Mouse (Mus musculus) forebrain, embryonic 11.5 days (tissue): ENCODE measurements at regions not wholly inside any gene's neighbourhood (a gene's known extent, or its start where the extent isn't known, plus 50 kb on each side); places are given as distances from the start of the nearest gene placed in this dataset.

Experiments
- ATAC-seq: fragments of 200-750 bp; cut with Nextera tagmentation; replicated peaks from 2 replicates; pipeline ENCODE4 v1.8.0; 2017; ENCODE audit warnings: moderate TSS enrichment; ENCODE audit not compliant: low FRiP score
- DNase-seq: peaks from one replicate; pipeline ENCODE4 v3.0.0-alpha.2; 2017; ENCODE audit warnings: low spot score
- H3K27ac ChIP-seq: fragments of 300-500 bp; sonication (generic); 2 replicates; pipeline ENCODE4 v1.5.1; 2014; ENCODE audit warnings: low read depth, low read length
- H3K27me3 ChIP-seq: fragments of 300-500 bp; sonication (generic); 2 replicates; pipeline ENCODE4 v1.6.1; 2014; ENCODE audit warnings: mild to moderate bottlenecking, low read length, mixed read lengths; ENCODE audit not compliant: control insufficient read depth, insufficient read depth
- H3K36me3 ChIP-seq: fragments of 300-500 bp; sonication (generic); 2 replicates; pipeline ENCODE4 v1.6.1; 2014; ENCODE audit warnings: mild to moderate bottlenecking, low read length, moderate library complexity, mixed read lengths; ENCODE audit not compliant: control insufficient read depth, insufficient read depth
- H3K4me1 ChIP-seq: fragments of 300-500 bp; sonication (generic); replicated peaks from 2 replicates; pipeline ENCODE4 v1.6.1; 2014; ENCODE audit warnings: low read length, mixed read lengths; ENCODE audit not compliant: control insufficient read depth, insufficient read depth
- H3K4me2 ChIP-seq: fragments of 300-500 bp; sonication (generic); 2 replicates; pipeline ENCODE4 v1.6.1; 2014; ENCODE audit warnings: low read depth, mild to moderate bottlenecking, low read length, moderate library complexity, mixed read lengths; ENCODE audit not compliant: severe bottlenecking
- H3K4me3 ChIP-seq: fragments of 300-500 bp; sonication (generic); 2 replicates; pipeline ENCODE4 v1.5.1; 2014; ENCODE audit warnings: low read depth, low read length
- H3K9ac ChIP-seq: fragments of 300-500 bp; sonication (generic); 2 replicates; pipeline ENCODE4 v1.6.1; 2014; ENCODE audit warnings: low read length
- H3K9me3 ChIP-seq: fragments of 300-500 bp; sonication (generic); 2 replicates; pipeline ENCODE4 v1.6.1; 2016; ENCODE audit warnings: low read length, mixed read lengths; ENCODE audit not compliant: control insufficient read depth
- whole genome bisulfite sequencing: fragments of 180-500 bp; shearing (Covaris S2); extraction: QIAGEN DNeasy Blood & Tissue Kit; methylation state at CpG from one replicate; pipeline ENCODE4 v1.1.7; 2014; 5-methylcytosine and 5-hydroxymethylcytosine counted together

GRCm38 (mm10) chr13:97633551-97633950 is 126.9 kb downstream of the Gm10260 start:
- 87% methylated on average over 4 of the region's 4 CpGs for WGBS

GRCm38 (mm10) chr13:97631872-97632402 is 128.5 kb downstream of the Gm10260 start:
- no peak overlapping the region for H3K4me2 ChIP-seq

More at GRCm38 (mm10) chr13:97633551-97633950, 126.9 kb downstream of the Gm10260 start:
- H3K9me3 ChIP-seq = no peaks in the 10 kb centered on the region
- no peaks in the 10 kb centered on the region for H3K4me1 ChIP-seq
- H3K4me2 ChIP-seq = no peak overlapping the region
- no peak overlapping the region for H3K4me3 ChIP-seq
- H3K27ac ChIP-seq = no peak overlapping the region
- H3K36me3 ChIP-seq = no peaks in the 10 kb centered on the region
- no peak for DNase-seq
- ATAC-seq = no peak
- no peak overlapping the region for H3K9ac ChIP-seq
- H3K27me3 ChIP-seq = no peaks in the 10 kb centered on the region

DNA sequence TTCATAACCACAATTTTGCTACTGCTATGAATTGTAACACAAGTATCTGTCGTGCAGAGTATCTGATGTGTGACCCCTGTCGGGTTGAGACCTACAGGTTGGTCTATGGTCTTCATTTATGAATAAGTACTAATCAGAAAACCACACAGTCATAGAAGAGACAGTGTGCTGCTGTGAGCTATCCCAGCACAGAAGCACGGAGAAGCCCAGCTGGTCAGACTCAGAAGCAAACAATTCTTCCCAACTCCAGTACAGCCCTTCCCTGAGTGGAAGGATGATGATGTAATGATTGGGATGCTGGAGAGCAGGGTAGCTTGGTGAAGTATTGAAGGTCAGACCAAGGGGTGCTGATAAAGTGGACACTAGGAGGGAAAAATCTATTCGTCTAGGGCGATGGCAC is 129.5 kb downstream of the Gm10260 start:
- Histone ChIP-seq H3K36me3 (no peaks in the 10 kb centered on the region), H3K9ac (no peak overlapping the region), H3K4me2 (no peak overlapping the region), H3K4me3 (no peak overlapping the region), H3K9me3 (no peaks in the 10 kb centered on the region), H3K4me1 (no peaks in the 10 kb centered on the region), H3K27me3 (no peaks in the 10 kb centered on the region), H3K27ac (no peak overlapping the region)
- 91% methylated on average over 5 of the region's 5 CpGs for WGBS
- no peak for DNase-seq
- no peak for ATAC-seq

More at GRCm38 (mm10) chr13:97631872-97632402, 128.5 kb downstream of the Gm10260 start:
- Histone ChIP-seq H3K4me3 (no peak overlapping the region), H3K9ac (no peak overlapping the region), H3K9me3 (no peaks in the 10 kb centered on the region), H3K27ac (no peak overlapping the region), H3K4me1 (no peaks in the 10 kb centered on the region), H3K27me3 (no peaks in the 10 kb centered on the region), H3K36me3 (no peaks in the 10 kb centered on the region)
- ATAC-seq = no peak
- 92% methylated on average over 13 of the region's 13 CpGs for WGBS
- DNase-seq = no peak

GRCm38 (mm10) chr13:97628608-97629007 is 131.8 kb downstream of the Gm10260 start:
- Histone ChIP-seq H3K9me3 (no peaks in the 10 kb centered on the region), H3K4me1 (no peaks in the 10 kb centered on the region), H3K27me3 (no peaks in the 10 kb centered on the region), H3K36me3 (no peaks in the 10 kb centered on the region), H3K9ac (no peak overlapping the region), H3K27ac (no peak overlapping the region), H3K4me3 (no peak overlapping the region), H3K4me2 (no peak overlapping the region)
- 91% methylated on average over 7 of the region's 7 CpGs for WGBS
- no peak for ATAC-seq
- no peak for DNase-seq

DNA sequence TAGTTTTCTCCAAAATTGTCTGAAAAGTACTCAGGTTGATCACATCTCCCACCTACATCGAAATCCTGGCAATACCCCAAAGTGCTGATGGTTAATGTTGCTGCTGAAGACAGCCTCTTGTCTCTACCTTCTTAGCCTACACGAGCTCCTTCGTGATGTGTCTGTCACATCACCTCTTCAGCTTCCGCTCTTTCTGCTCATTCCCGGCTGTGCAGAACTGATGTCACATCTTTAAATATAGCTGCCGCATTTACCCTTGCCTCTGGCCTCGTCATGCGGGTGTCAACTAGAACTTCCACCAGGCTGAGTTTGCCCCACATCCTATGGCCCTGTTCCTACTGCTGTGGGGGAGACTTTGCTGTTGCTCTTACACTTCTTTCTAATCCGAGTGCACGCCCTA is 133.2 kb downstream of the Gm10260 start:
- Histone ChIP-seq H3K4me2 (no peak overlapping the region), H3K27me3 (no peaks in the 10 kb centered on the region), H3K36me3 (no peaks in the 10 kb centered on the region), H3K4me3 (no peak overlapping the region), H3K9ac (no peak overlapping the region), H3K27ac (no peak overlapping the region), H3K9me3 (no peaks in the 10 kb centered on the region), H3K4me1 (no peaks in the 10 kb centered on the region)
- no peak for ATAC-seq
- DNase-seq = no peak
- 92% methylated on average over 10 of the region's 10 CpGs for WGBS

DNA sequence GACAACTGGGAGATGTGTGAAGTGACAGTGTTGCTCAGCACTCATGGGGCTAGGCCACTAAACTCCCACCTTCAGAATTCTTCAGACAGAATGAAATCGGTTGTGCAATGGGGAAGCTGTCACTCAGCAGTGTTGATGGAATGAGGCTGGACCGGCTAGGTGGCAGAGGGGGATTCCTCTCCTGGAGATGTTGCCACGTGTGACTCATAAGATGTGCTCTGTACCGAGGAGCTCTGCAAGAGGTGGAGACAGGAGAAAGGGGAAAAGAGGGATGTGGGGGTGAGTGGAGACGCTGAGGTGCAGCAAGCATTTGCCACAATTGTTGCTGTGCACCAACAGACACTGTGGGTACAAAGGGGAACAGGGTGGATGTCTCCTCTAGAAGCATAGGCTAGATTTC is 133.6 kb downstream of the Gm10260 start:
- no peak overlapping the region for H3K4me3 ChIP-seq
- H3K9me3 ChIP-seq = no peaks in the 10 kb centered on the region
- DNase-seq = no peak
- no peak overlapping the region for H3K27ac ChIP-seq
- no peaks in the 10 kb centered on the region for H3K27me3 ChIP-seq
- H3K4me1 ChIP-seq = no peaks in the 10 kb centered on the region
- 80% methylated on average over 5 of the region's 5 CpGs for WGBS
- H3K9ac ChIP-seq = no peak overlapping the region
- no peaks in the 10 kb centered on the region for H3K36me3 ChIP-seq
- no peak overlapping the region for H3K4me2 ChIP-seq
- no peak for ATAC-seq

DNA sequence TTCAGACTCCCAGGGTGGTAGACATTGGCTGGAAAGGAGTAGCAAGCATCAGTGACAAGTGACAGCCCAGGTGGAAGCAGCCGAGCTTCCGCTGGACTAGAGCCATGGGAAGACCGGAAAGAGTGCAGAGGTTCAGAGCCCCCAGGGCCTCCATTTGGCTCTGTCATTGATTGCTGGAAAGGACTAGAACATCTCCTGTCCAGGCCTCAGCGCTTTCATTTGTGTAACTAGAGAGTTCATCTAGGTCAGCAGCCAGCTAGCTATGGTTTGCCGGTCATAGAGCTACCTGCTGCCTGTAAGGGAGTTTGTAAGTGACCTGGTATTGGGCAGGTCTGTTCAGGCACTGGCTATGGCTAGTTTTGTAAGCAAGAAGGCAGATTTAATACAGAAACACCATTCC is 134.3 kb downstream of the Gm10260 start:
- no peaks in the 10 kb centered on the region for H3K4me1 ChIP-seq
- H3K9me3 ChIP-seq = no peaks in the 10 kb centered on the region
- H3K36me3 ChIP-seq = no peaks in the 10 kb centered on the region
- no peak overlapping the region for H3K27ac ChIP-seq
- ATAC-seq (no peak), DNase-seq (no peak)
- no peaks in the 10 kb centered on the region for H3K27me3 ChIP-seq
- H3K9ac ChIP-seq = no peak overlapping the region
- no peak overlapping the region for H3K4me2 ChIP-seq
- H3K4me3 ChIP-seq = no peak overlapping the region
- WGBS = 95% methylated on average over 5 of the region's 5 CpGs

- no peak overlapping the region for H3K27ac ChIP-seq
- no peaks in the 10 kb centered on the region for H3K4me1 ChIP-seq
- ATAC-seq (no peak), DNase-seq (no peak)
- H3K4me2 ChIP-seq = no peak overlapping the region
- H3K9me3 ChIP-seq = no peaks in the 10 kb centered on the region
- no peak overlapping the region for H3K4me3 ChIP-seq
- WGBS = 78% methylated on average over 4 of the region's 4 CpGs
- H3K27me3 ChIP-seq = no peaks in the 10 kb centered on the region
- H3K9ac ChIP-seq = no peak overlapping the region
- no peaks in the 10 kb centered on the region for H3K36me3 ChIP-seq
Observed at GRCm38 (mm10) chr13:97625391-97625790, 135.0 kb downstream of the Gm10260 start.

GRCm38 (mm10) chr13:97618190-97618586 is 142.2 kb downstream of the Gm10260 start:
- no peaks in the 10 kb centered on the region for H3K9me3 ChIP-seq
- H3K4me2 ChIP-seq = no peak overlapping the region
- H3K36me3 ChIP-seq = no peaks in the 10 kb centered on the region
- no peak overlapping the region for H3K4me3 ChIP-seq
- H3K4me1 ChIP-seq = no peaks in the 10 kb centered on the region
- DNase-seq = no peak
- no peak for ATAC-seq
- no peaks in the 10 kb centered on the region for H3K27me3 ChIP-seq
- H3K27ac ChIP-seq = no peak overlapping the region
- WGBS = 91% methylated on average over 6 of the region's 6 CpGs
- H3K9ac ChIP-seq = no peak overlapping the region
